Mouse (Mus musculus): ENCODE results near the gene Cfap161. TPM values are rescaled to one million over a fixed set of nuclear protein-coding genes. Genes with fewer than 3 reads are reported as not detected.

The Cfap161 gene
- polyA plus RNA-seq, 1 experiment, result 0.52 TPM

DNA sequence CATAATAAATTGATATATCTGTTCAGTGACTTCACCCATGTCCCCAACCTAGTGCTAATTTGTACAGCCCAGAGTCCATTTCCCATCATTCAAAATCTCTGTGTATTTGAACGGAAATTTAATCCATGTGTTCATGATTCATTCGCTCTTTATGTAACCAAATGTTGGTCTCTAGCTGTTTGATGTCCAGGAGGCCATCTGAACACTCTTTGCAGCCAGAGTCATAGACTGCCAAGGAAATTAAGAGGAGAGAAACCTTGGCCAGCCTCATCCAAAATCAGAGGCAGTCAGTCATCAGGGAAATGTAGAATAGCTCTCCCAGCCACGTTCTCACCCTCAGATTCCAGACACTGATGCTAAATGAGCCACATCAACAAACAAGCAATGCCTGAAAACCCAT lies 31.0 kb downstream of the Cfap161 start:
- no peak for DNase-seq (ENCODE audit: low read depth)
- TF ChIP-seq CTCF (IDR thresholded peaks at IDR 0.05; ENCODE audit: borderline replicate concordance, extremely low read depth, insufficient read depth, insufficient read length) (no peak), POLR2A (IDR thresholded peaks at IDR 0.05; ENCODE audit: borderline replicate concordance, extremely low read depth, insufficient read depth, insufficient read length, poor library complexity, severe bottlenecking) (no peak)

GRCm38 (mm10) chr7:83762336-83762735 lies 32.3 kb downstream of the Cfap161 start:
- no peak for DNase-seq (ENCODE audit: low read depth)
- TF ChIP-seq POLR2A (IDR thresholded peaks at IDR 0.05; ENCODE audit: borderline replicate concordance, extremely low read depth, insufficient read depth, insufficient read length, poor library complexity, severe bottlenecking) (no peak), CTCF (IDR thresholded peaks at IDR 0.05; ENCODE audit: borderline replicate concordance, extremely low read depth, insufficient read depth, insufficient read length) (no peak)

DNA sequence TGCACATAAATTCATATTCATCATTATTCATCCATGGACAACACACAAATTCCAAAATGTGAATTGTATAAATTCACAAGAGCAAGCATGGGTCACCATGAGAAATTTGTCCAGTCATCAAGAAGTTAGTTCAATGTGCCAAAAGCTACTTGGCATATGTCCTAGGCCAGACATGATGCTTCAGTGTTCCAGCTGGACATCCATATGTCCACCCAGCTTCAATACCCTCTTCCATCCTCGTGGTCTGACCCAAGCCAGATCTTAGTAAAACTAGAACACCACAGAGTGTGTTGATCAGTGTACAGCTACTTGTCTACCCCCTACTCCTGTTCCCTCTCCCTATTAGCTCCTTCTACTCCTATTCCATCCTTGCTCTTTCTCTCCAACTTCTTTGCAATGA lies 43.6 kb downstream of the Cfap161 start:
- DNase-seq (ENCODE audit: low read depth), result no peak
- no peak for TF ChIP-seq CTCF (IDR thresholded peaks at IDR 0.05; ENCODE audit: borderline replicate concordance, extremely low read depth, insufficient read depth, insufficient read length)
- no peak for TF ChIP-seq POLR2A (IDR thresholded peaks at IDR 0.05; ENCODE audit: borderline replicate concordance, extremely low read depth, insufficient read depth, insufficient read length, poor library complexity, severe bottlenecking)

- no peak for DNase-seq (ENCODE audit: low read depth)
- no peak for TF ChIP-seq CTCF (IDR thresholded peaks at IDR 0.05; ENCODE audit: borderline replicate concordance, extremely low read depth, insufficient read depth, insufficient read length)
- no peak for TF ChIP-seq POLR2A (IDR thresholded peaks at IDR 0.05; ENCODE audit: borderline replicate concordance, extremely low read depth, insufficient read depth, insufficient read length, poor library complexity, severe bottlenecking)
Observed at GRCm38 (mm10) chr7:83748405-83748804, 46.3 kb downstream of the Cfap161 start.

GRCm38 (mm10) chr7:83746107-83746687 lies 48.5 kb downstream of the Cfap161 start:
- TF ChIP-seq POLR2A (IDR thresholded peaks at IDR 0.05; ENCODE audit: borderline replicate concordance, extremely low read depth, insufficient read depth, insufficient read length, poor library complexity, severe bottlenecking) (no peak), CTCF (IDR thresholded peaks at IDR 0.05; ENCODE audit: borderline replicate concordance, extremely low read depth, insufficient read depth, insufficient read length) (no peak)
- DNase-seq (ENCODE audit: low read depth), result peak; percentile 23

GRCm38 (mm10) chr7:83745413-83746106 lies 49.1 kb downstream of the Cfap161 start, which contains the start of gene Il16:
Il16 (minus strand) TSS chr7:83745726.
- no peak for DNase-seq (ENCODE audit: low read depth)
- no peak for TF ChIP-seq CTCF (IDR thresholded peaks at IDR 0.05; ENCODE audit: borderline replicate concordance, extremely low read depth, insufficient read depth, insufficient read length)
- TF ChIP-seq POLR2A (IDR thresholded peaks at IDR 0.05; ENCODE audit: borderline replicate concordance, extremely low read depth, insufficient read depth, insufficient read length, poor library complexity, severe bottlenecking), result no peak

GRCm38 (mm10) chr7:83745065-83745412 lies 49.6 kb downstream of the Cfap161 start:
- DNase-seq (ENCODE audit: low read depth), result no peak

DNA sequence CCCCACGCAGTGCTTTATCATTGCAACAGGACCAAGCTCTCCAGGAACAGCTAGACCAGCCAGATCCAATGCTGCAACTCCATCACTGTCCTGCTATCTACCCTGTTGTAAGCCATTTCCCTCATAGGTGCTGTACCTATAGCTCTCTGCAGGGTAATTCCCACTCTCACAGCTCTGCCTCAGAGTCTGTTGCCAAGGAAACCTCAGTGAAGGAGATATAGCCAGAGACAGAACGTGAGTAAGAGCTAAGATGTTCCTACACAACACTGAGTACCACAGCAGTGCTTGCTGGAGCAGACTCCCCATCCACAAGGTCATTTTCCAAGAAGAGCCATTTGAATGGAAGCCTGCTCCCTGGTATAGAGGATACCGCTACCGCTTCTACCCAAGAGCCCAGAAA lies 50.4 kb downstream of the Cfap161 start:
- peak; percentile 48 for DNase-seq (ENCODE audit: low read depth)
- no peak for TF ChIP-seq POLR2A (IDR thresholded peaks at IDR 0.05; ENCODE audit: borderline replicate concordance, extremely low read depth, insufficient read depth, insufficient read length, poor library complexity, severe bottlenecking)
- no peak for TF ChIP-seq CTCF (IDR thresholded peaks at IDR 0.05; ENCODE audit: borderline replicate concordance, extremely low read depth, insufficient read depth, insufficient read length)

More at GRCm38 (mm10) chr7:83745065-83745412, 49.6 kb downstream of the Cfap161 start:
- TF ChIP-seq CTCF (IDR thresholded peaks at IDR 0.05; ENCODE audit: borderline replicate concordance, extremely low read depth, insufficient read depth, insufficient read length), result no peak

- no peak for DNase-seq (ENCODE audit: low read depth)
- TF ChIP-seq POLR2A (IDR thresholded peaks at IDR 0.05; ENCODE audit: borderline replicate concordance, extremely low read depth, insufficient read depth, insufficient read length, poor library complexity, severe bottlenecking), result no peak
- no peak for TF ChIP-seq CTCF (IDR thresholded peaks at IDR 0.05; ENCODE audit: borderline replicate concordance, extremely low read depth, insufficient read depth, insufficient read length)
Observed at GRCm38 (mm10) chr7:83742690-83743089, 52.0 kb downstream of the Cfap161 start.

DNA sequence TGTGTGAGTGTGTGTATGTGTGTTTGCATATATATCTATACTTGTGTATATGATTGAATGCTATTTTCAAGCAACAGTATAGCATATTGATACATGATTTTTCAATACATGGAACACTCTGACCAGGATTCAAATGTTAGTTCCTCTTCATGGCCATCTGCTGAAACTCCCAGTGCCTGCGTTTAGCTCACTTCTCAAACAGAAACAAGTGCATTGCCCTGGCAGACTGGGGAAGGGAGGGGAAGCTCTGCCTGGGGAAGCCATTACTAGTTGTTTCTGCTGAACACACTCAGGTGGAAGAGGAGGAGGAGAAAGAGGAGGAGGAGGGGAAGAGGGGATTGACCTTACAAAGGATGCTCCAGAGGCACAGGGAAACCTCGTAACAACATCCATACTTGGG lies 52.7 kb downstream of the Cfap161 start:
- TF ChIP-seq CTCF (IDR thresholded peaks at IDR 0.05; ENCODE audit: borderline replicate concordance, extremely low read depth, insufficient read depth, insufficient read length) (no peak), POLR2A (IDR thresholded peaks at IDR 0.05; ENCODE audit: borderline replicate concordance, extremely low read depth, insufficient read depth, insufficient read length, poor library complexity, severe bottlenecking) (no peak)

DNA sequence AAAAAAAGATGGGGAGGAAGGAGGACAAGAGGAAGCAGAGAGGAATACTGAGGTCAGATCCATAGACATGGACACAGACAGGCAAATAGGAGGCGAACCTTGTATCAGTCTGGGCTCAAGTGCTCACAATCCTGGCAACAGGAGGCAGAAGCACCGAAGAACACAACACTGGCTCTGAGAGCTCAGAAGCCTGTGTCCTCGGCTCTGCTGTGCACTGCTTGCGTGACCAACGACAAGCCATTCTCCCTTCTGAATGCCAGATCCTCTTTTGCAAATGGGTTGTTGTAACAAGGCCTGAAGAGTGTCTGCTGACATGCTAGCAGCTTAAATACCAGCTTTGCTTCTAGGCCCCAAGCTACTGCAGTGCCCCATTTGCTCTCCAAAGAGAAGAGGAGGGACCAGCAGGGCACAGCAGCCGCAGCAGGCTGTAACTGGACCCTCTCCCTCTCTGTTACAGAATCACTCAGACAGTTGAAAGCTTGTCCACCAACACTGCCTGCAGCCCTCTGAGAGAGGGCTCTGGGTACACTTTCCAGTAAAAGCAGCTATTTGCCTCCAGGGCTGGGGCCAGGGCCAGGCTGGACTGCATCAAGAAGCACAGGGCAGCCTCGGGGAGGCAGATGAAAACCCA lies 54.9 kb downstream of the Cfap161 start:
- TF ChIP-seq CTCF (IDR thresholded peaks at IDR 0.05; ENCODE audit: borderline replicate concordance, extremely low read depth, insufficient read depth, insufficient read length) (no peak), POLR2A (IDR thresholded peaks at IDR 0.05; ENCODE audit: borderline replicate concordance, extremely low read depth, insufficient read depth, insufficient read length, poor library complexity, severe bottlenecking) (no peak)
- DNase-seq (ENCODE audit: low read depth), result peak; percentile 8

More for the DNA sequence above, 52.7 kb downstream of the Cfap161 start:
- no peak for DNase-seq (ENCODE audit: low read depth)

All from brain, embryonic 14.5 days (tissue).